Mouse (Mus musculus) large intestine, adult 2 months (tissue): ENCODE measurements around the gene Med23. TPM values are rescaled to one million over a fixed set of nuclear protein-coding genes. Genes with fewer than 3 reads are reported as not detected.

ENCODE experiments used
- DNase-seq: peaks from one replicate; pipeline ENCODE4 v3.0.0-alpha.2; 2012; ENCODE audit warnings: low read depth, low spot score
- WGBS: fragments of 180-500 bp; shearing (Covaris S2); methylation state at CpG from one replicate; pipeline ENCODE4 v1.1.7; 2018; 5-methylcytosine and 5-hydroxymethylcytosine counted together
- polyA plus RNA-seq: library from polyadenylated mRNA; depleted of rRNA; stranded (reverse); fragments of >200 nt; gene quantifications from 2 replicates; pipeline ENCODE4 v1.2.3, GENCODE M21; 2012

The Med23 gene
- polyA plus RNA-seq, 1 experiment = 11.8 TPM

DNA sequence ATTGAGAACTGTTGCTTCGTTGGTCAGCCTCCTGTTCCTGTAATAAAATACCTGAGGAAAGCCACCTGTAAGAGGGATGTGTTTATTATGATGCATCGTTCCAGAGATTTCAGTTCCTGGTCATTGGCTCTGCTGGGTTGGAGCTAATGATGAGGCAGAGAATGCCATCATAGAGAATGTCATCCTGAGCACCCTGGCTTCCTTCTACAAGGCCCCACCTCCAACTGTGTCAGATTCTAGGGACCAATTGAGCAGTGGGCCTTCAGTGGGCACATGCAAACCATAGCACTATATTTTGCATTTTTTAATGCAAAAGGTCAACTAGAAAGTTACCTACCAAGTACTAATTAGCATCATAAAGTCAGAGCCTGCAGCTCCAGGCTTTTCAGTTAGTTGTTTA is 6.6 kb upstream of the Med23 start:
- DNase-seq = no peak
- 47% methylated on average over 2 of the region's 2 CpGs for WGBS

DNA sequence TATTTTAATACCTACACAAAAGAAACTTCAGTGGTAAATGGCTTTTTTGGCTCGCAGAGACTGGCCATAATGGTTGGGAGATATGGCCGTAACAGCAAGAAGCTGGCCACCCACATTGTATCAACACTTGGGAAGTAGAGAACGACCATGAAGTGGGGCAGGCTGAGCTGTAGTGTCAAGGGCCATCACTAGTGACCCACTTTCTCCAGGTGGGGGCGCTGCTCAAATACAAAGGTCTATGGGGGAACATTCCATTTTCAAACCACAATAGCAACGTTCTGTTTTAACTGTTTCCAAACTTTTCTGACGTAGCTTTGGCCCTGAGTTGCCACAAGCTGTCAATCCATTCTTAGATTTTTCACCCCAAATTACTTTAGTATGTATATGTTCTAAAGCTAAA is 5.4 kb upstream of the Med23 start:
- no peak for DNase-seq
- 70% methylated on average over 6 of the region's 6 CpGs for WGBS

DNA sequence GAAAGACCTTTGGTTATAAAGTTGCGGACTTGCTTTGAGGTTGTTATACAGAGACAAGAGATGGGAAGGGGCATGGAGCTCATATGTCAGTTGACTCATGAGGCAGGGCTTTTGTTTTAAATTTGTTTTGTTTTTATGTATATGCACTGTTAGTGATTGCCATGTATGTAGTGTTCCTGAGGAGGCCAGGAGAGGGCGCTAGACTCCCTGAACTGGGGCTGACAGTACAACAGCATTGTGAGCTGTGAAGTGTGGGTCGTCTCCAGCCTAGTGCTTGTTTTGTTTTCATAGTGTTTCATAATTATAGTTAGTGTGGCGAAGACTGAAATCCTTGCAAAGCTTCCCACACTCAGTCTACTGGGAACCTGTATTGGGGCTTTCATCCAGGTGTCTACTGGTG is 3.8 kb downstream of the Med23 start:
- 78% methylated on average over 4 of the region's 4 CpGs for WGBS
- DNase-seq = no peak

DNA sequence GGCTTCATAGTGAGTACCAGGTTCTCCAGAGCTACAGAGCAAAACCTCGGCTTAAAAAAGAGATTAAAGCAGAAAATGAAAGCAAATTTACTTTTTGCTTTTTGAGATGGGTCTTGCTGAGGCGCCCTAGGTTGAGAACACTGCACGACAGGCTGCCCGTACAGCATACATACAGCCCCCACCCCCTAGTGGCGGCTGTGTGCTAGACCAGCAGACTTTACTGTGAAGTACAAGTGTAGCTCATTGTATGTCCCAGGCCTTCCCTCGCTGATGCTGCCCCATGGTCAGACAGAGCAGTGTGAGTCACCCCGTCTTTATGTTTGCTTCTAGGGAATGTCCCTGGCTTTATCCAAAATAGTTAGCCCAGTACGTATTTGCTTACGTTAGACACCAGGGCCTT is 16.2 kb downstream of the Med23 start:
- no peak for DNase-seq
- WGBS = 83% methylated on average over 9 of the region's 9 CpGs

DNA sequence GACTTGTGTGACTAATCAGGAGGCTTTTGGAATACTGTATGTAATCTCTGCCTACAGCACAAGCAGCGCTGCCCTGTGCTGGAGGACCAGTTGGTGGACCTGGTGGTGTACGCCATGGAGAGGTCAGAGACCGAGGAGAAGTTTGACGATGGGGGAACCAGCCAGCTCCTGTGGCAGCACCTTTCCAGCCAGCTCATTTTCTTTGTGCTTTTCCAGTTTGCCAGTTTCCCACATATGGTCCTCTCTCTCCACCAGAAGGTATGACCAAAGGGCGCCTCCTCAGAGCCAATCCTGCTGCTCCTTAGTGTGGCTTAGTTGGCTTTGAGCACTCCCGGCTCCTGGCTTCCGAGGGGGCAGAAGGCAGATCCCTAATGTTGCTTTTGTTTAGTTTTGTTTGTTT is 18.6 kb downstream of the Med23 start:
- no peak for DNase-seq
- 96% methylated on average over 7 of the region's 7 CpGs for WGBS

DNA sequence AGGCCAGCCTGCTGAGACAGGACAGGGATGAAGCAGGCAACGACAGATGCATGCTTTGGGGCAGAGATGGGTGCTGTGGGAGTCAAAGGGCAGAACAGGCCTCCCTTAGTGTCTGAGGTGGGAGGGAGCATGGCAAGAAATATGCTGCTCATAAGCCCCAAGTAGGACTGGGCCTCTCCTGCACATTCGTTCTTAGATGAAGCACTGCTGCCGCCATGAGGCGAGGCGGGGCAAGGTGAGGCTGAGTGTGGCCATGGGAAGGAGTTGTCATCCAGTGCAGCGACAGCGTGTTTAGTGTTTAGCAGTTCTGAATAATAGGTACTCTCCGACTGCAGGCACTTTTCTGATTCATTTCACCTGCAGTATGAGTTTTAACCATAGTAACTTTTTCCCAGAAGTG is 26.1 kb downstream of the Med23 start:
- no peak for DNase-seq
- WGBS = 77% methylated on average over 8 of the region's 8 CpGs

DNA sequence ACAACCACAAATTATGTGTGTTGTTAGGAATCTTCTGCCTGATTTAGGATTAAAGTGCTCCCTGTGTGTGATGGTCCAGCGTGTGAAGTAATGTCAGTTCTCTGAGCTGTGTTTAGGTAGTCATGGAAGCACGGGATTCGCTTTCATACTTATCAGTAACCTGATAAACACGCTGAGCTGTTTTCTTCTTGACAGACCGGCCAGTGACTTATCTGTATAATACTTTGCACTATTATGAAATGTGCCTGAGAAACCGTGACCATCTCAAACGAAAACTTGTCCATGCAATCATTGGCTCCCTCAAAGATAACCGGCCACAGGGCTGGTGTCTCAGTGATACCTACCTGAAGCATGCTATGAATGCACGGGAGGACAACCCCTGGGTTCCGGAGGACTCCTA is 35.8 kb downstream of the Med23 start:
- no peak for DNase-seq

DNA sequence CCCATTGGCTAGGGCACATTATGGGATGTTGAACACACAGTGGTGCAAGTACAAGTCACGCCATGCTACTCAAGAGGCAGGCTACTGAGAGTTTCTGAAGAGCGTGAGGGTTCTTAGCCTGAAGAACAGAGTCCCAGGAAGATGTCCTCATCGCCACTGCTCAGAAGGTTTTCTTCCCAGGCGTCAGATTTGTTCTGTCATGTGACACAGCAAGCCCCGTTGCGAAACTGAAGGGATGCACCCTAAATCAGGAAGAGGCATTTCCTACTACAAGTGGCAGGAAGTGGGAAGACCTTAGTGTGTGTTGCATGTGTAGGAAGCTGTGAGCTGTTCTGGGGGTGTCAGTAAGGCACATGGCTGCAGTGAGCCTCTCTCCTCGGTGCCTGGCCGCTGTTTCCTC is 41.4 kb downstream of the Med23 start:
- WGBS = 83% methylated on average over 8 of the region's 8 CpGs
- no peak for DNase-seq

More for the DNA sequence above, 35.8 kb downstream of the Med23 start:
- WGBS = 93% methylated on average over 10 of the region's 10 CpGs

DNA sequence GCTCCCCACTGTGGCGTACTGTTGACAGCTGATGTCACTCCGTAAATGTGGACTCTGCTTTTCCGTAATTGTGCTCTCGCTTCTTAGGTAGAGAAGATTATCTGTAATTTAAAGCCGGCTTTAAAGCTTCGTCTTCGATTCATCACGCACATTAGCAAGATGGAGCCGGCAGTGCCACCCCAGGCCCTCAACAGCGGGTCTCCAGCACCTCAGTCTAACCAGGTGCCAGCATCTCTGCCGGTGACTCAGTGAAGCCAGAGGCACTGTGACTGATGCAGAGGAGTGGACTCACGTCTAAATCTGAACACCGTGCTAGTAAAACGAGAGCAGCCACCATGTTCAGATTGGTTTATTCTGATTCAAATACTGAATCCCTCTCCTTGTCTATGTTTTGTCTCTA is 42.8 kb downstream of the Med23 start:
- no peak for DNase-seq
- WGBS = 96% methylated on average over 14 of the region's 14 CpGs

DNA sequence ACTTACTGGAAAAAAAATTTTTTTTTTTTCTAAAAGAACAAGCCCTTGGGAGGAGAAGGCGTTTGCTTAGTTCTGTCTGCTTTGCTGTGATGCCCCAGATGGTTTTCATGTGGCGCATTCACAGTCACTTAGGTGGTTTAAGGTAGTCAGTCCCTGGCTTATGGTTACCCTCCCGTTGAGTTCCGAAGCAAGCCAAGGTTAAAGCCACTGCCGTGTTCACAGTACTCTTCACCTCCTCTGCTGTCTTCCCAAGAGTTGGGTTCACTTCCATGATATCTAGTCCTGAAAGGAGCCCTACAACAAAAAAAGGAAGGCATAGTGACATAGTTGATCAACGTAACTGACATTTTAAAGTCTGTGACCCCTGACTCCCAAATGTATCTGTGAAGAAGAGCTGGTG is 45.7 kb downstream of the Med23 start:
- WGBS = 89% methylated on average over 6 of the region's 6 CpGs
- DNase-seq = no peak

DNA sequence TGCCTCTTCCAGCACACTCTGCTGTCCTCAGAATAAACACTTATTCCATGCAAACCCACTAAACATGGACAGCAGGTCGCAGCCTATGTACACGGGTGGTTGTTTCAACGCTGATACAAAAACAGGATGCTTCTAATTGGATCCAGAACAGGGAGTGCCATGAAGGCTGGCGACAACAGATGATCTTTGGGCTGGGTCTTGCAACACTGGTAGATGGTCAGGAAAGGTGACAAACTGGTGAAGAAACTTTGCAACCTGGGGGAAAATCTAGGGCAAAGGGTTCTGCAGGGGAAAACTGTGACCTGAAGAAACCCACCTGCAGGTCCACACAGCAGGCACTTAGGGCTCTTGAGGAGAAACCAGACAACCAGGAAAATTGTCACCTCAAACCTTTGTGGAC is 53.2 kb downstream of the Med23 start:
- no peak for DNase-seq
- 79% methylated on average over 4 of the region's 4 CpGs for WGBS

DNA sequence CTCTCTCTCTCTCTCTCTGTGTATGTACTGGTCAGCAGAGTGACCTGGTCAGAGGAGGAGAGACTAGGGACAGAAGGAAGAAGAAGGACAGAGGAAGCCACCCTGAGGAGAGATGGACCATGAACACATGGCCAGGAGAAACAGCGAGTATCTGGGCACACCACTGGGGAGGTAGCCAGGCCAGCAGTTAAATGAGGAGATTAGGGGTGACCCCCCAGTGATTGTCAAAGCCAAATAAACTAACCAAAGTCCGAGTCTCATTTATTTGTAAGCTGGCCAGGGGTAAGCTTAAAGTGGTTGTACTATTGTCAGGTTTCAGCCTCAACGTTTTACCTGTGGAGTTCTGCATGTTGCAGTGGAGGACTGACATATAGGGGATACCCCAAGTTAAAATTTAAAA is 54.5 kb downstream of the Med23 start:
- WGBS = 82% methylated on average over 3 of the region's 3 CpGs

DNA sequence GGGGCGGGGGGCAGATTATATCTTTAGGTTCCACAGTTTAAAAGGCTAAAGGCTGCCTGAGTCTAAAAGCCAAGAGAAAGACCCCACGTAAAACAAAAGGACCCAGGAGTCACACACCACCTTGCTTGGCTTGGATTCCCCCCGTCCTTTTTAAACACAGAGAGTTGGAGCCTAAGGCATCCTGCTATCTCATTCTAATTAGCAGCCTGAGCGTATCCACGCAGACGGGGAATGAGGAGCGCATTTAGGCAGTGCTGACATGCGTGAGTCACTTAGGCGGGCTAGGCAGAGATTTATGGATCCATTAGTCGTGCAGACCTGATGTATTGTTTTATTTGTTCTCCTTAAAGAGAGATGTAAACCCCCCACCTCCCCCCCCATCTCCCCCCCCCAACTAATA is 56.6 kb downstream of the Med23 start:
- WGBS = 72% methylated on average over 10 of the region's 10 CpGs
- DNase-seq = no peak

More for the DNA sequence above, 54.5 kb downstream of the Med23 start:
- DNase-seq = no peak

DNA sequence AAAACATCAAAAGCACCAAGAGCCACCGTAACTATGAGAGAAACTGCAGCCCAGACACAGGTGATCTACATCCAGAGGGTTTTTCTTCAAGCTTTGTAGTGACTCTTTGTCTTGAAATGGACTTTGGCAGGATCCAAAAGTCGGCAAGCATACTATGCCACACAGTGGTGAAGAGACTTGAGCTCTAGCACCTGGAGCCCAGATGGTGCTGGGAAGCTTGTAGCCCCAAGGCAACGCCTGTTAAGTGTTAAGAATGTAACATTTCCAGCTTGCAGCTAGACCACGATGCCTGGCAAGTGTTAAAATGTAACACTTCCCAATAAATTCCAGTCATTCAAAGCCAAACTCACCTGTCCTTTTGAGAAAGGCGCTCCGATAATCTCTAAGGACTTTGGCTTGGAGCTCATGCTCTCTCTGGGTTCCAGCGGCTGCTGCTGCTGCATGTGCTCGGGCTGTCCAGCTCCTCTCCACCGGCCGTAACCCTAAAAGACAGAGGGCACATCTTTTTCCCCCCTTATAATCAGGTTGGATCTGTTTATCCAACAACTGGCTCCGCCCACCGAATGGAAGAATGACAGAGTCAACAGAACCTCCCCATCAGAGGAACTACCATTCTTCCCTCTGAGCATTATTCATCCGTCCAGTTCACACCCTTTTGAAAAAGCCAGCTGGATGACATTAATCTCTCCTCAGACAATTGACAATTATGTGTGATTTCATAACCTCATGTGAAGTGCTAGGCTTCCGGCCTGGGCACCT is 57.4 kb downstream of the Med23 start, which contains the start of gene Arg1:
Gene Arg1, minus strand, starts transcription at position 523 of the 759 bp plus-strand sequence.
- DNase-seq = no peak
- WGBS = 27% methylated on average over 14 of the region's 14 CpGs

DNA sequence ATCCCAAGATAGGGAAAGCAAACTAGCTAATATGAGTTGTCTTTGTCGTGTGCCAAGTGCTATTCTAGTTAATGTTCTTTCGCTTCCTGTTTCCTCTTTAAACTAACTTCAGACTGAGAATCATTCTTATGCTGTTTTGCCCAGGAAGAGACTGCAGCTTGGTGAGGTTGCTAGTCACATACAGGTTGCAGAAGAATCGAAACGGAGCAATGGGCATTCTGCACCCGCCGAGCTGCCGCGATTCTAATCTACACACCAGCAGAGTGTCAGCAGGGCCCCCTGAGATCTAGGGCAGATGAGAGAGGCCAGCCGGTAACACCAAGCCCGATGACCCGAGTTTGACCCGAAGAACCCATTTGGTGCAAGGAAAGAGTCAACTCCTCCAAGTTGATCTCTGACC is 58.3 kb downstream of the Med23 start:
- DNase-seq = no peak
- 10% methylated on average over 12 of the region's 12 CpGs for WGBS

DNA sequence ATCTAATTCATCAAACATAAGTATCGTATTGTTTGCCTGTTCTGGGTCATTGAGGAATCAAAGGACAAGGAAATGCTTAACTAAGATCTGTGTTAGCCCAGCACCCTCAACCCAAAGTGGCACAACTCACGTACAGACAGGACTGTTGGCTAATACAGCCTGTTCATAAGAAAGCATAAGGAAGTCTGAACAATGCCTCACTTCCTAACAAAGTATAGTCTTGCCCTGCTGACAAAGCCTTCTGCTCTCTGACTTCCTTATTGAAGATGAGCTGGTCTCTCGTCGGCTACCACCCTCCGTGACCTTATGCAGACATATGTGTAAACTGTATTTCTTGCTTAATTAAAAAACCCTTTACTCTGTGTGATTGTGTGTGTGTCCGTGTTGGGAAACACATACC is 60.4 kb downstream of the Med23 start:
- WGBS = 68% methylated on average over 6 of the region's 6 CpGs
- DNase-seq = no peak

DNA sequence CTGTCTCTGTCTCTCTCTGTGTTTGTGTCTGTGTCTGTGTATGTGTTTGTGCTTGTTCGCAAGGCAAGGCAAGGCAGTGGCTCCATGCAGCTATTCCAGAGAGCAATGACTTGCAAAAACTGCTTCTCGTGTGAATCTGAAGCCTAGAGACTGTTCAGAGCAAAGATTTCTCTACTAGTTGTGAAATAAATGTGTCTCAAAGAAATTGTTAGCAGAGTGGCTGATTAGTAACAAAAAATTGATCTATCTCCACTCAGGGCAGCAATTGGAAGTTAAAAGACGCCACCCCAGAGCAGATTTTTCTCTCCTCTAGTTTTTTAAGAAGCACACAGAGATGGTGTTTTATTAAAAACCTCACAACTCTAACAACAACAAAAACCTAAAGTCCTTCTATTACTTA is 78.1 kb downstream of the Med23 start:
- WGBS = 66% methylated on average over 3 of the region's 3 CpGs
- DNase-seq = no peak

DNA sequence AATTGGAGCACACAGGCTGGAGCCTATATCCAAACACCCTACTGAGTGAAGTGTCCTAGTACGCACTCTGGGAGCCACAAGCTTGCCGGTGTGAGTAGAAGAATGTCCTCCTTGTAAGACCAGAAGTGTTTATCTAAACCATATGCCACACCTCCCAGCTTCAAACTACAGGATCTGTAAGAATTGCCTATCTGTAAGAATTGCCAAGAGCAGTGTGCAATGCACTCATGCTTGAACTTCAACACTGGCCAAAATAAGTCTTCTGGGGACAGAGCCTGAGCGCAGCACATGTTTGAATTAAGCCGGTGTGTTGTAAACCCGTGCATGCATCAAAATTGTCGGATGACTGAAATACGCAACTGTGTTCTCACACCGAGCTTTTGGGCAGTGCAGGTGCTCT is 78.5 kb downstream of the Med23 start:
- DNase-seq = no peak

DNA sequence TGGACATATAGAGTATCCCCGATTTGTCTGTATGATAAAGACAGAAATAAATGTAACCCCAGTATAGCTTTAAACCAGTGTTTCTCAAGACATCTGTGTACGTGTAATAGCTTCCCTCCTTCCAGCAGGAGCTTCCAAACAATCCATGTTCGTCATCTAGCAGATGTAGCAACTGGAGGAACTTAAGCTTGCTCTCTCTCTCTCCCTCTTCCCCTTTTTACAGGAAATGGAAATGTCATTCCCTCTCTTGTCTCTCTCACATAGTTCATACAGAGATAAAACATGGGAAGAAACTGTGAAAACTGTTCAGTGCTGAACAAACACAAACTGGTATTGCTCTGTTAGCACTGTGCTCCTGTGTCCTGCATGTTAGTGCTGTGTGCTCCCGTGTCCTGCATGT is 80.4 kb downstream of the Med23 start:
- WGBS = 75% methylated on average over 4 of the region's 4 CpGs
- DNase-seq = no peak

More for the DNA sequence above, 78.5 kb downstream of the Med23 start:
- 35% methylated on average over 8 of the region's 8 CpGs for WGBS

DNA sequence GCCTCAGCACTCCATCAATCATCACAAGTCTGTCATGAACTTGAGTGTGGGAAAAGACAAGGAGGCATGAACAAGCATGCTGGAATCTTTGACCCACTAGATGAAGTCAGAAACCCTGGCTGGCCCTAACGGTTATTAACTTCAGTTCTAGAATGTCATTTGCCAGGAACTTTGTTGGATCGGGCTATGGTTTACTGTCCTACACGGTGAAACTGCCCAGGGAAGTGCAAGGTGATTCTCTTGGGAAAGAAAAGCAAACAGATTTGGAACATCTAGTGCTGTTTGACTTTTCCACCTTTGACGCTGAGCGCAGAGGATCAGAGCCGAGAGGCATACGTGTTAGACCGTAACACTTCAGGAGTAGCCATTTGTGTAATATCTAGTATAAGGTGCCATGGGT is 81.8 kb downstream of the Med23 start:
- no peak for DNase-seq
- 77% methylated on average over 8 of the region's 8 CpGs for WGBS

DNA sequence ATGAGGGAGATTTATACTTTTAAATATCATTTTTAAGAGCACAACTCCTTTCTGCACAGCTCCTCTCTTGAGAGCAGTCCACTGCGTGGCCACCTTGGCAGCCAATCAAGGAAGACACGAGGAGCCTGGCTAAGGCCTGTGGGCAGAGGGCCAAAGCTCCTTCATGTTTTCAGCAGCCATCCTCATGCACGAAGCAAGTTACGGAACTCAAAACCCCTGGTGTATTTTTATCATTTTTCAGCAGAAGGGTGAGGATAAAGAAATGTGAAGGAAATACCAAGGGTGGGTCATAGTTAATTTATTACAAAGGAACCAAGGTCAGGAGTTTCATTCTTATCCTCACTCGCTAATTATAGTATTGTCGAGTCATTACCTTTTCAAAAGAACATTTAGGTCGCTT is 82.8 kb downstream of the Med23 start:
- 61% methylated on average over 7 of the region's 7 CpGs for WGBS
- DNase-seq = no peak

DNA sequence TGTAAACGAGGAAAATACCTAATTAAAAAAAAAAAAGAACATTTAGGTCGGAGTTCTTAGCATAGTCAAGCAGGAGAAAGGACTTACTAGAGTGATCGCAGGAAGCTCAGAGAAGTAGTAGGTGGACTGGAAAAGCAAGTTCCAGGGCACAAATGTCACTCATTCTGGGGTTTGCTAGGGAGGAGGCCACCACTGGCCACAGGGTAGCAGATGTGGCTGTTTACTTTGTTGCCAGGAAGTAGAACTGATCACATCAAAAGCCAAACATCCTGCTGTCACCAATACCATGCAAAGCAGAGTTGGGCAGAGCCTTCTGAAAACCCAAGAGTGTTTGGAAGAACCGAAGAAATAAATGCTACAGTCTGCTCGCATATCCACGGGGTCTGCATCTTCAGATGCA is 84.1 kb downstream of the Med23 start:
- DNase-seq = no peak
- WGBS = 74% methylated on average over 6 of the region's 6 CpGs
